Mouse (Mus musculus) liver, adult 2 months (tissue): ENCODE data around the gene Enpp1.

ENCODE experiments used
- CTCF ChIP-seq: fragments of 200-500 bp; IDR thresholded peaks from 2 replicates; pipeline ENCODE4 v1.5.1; 2011; ENCODE audit warnings: low read depth, low read length, control low read depth
- POLR2A ChIP-seq: fragments of 200-500 bp; IDR thresholded peaks from 2 replicates; pipeline ENCODE4 v1.6.1; 2011; ENCODE audit warnings: low read length, control low read depth; ENCODE audit not compliant: insufficient read depth; ENCODE audit errors: extremely low read depth

DNA sequence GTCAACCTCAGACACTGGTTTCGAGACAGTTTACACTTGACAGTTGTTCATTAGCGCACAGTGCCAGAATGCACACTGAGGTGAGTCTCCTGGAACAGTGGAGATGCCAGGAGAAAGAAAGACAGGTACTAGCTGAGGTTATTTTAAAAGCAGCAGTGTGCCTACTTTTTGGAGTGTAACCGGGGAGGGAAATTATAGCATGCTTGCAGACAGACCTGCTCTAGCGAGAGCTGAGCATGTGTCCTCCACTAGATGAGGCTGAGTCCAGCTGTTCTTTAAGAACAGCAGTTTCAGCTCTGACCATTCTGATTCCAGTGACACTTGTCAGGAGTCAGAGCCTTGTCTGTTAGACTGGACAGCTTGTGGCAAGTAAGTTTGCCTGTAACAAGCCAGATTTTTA lies 114.2 kb downstream of the Enpp1 start:
- no peak for TF ChIP-seq CTCF
- TF ChIP-seq POLR2A, result no peak
